Mouse (Mus musculus) heart, adult 2 months (tissue): ENCODE measurements around the gene Mink1.

Source experiments
- CTCF ChIP-seq: fragments of 200-600 bp; IDR thresholded peaks from 2 replicates; pipeline ENCODE4 v1.8.1; 2022; ENCODE audit warnings: antibody characterized with exemption, mild to moderate bottlenecking, moderate library complexity
- POLR2A ChIP-seq: fragments of 200-500 bp; IDR thresholded peaks from 2 replicates; pipeline ENCODE4 v1.6.1; 2011; ENCODE audit warnings: mild to moderate bottlenecking, low read depth, low read length, control low read depth; ENCODE audit not compliant: insufficient read depth

DNA sequence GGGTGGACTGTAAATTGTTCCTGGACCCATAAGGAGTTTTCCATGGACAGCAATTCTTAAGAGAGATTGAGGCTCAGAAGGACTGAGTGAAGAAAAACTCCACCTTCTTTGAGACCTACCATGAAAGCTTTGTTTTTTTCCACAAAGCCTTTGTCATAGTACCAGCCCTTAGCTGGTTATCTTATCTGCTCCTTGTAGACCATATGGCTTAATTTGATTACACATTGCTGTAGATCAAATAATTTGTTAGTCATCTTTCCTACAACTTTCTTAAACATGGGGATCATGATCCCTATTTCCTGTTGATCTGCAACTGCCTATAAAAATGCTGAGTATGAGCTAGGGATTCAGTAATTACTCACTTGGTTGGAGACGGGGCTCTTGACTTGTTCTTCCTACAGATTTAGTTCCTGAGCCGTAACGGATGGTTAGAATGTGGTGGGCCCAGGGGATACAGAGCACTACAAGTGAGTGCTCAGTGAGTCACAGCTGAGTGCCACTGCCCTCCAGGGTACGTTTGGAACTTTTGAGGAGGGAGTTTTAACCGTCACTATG is 9.7 kb downstream of the Mink1 start:
- TF ChIP-seq CTCF (no peak), POLR2A (no peak)
